Comparison of ENCODE assay signal across 12 mouse cellular contexts in genomic region chr5:143501140-143501539, GRCm38 (mm10).
"Had no signal": no experiment of that assay in that cellular context is flagged by ENCODE, and none has a peak within 500 bp of the region (broad histone marks: within the 10 kb centered on the region; RNA-seq: fewer than 3 reads in every experiment).

No protein-coding gene starts in this region.

- H3K27ac ChIP-seq: limb, embryonic 12.5 days; liver, embryonic 15.5 days; neural tube, embryonic 12.5 days; stomach, embryonic 15.5 days had no signal

- H3K27me3 ChIP-seq: limb, embryonic 12.5 days; liver, embryonic 15.5 days; neural tube, embryonic 12.5 days; stomach, embryonic 15.5 days had no signal

- H3K4me2 ChIP-seq: limb, embryonic 12.5 days; liver, embryonic 11.5 days; liver, embryonic 15.5 days; lung, embryonic 14.5 days; midbrain, embryonic 11.5 days; neural tube, embryonic 12.5 days; stomach, embryonic 15.5 days had no signal

- H3K4me1 ChIP-seq: limb, embryonic 12.5 days; liver, embryonic 15.5 days; neural tube, embryonic 12.5 days; stomach, embryonic 15.5 days had no signal

- H3K9me3 ChIP-seq: limb, embryonic 12.5 days; liver, embryonic 15.5 days; neural tube, embryonic 12.5 days; stomach, embryonic 15.5 days had no signal

- DNase-seq: kidney, adult 11 months; kidney, postnatal 14 days; lung, embryonic 14.5 days; right cerebral cortex, postnatal 14 days; thymus, adult 2 months; thymus, postnatal 25 days had no signal

- H3K4me3 ChIP-seq: limb, embryonic 12.5 days; liver, embryonic 15.5 days; neural tube, embryonic 12.5 days; stomach, embryonic 15.5 days had no signal

- H3K9ac ChIP-seq: limb, embryonic 12.5 days; liver, embryonic 15.5 days; lung, embryonic 14.5 days; neural tube, embryonic 12.5 days; stomach, embryonic 15.5 days had no signal
